Mouse (Mus musculus) macrophage (primary cell): Measurements from ENCODE around the gene Gm15107. TPM values are rescaled to one million over a fixed set of nuclear protein-coding genes. Genes with fewer than 3 reads are reported as not detected.
"Not testable (repeated sequence)": the region's sequence is repeated elsewhere in the genome, so short reads cannot be mapped to it uniquely, and the experiment has no call there.

Source experiments
- H3K27ac ChIP-seq: fragments of 350-480 bp; formaldehyde crosslinking; 2 replicates; pipeline ENCODE4 v1.9.0; 2021
- H3K36me3 ChIP-seq: fragments of 350-480 bp; formaldehyde crosslinking; 2 replicates; pipeline ENCODE4 v1.9.0; 2021; ENCODE audit errors: inconsistent target
- H3K4me3 ChIP-seq: fragments of 350-480 bp; formaldehyde crosslinking; 2 replicates; pipeline ENCODE4 v1.9.0; 2021; ENCODE audit errors: inconsistent target
- H3K79me2 ChIP-seq: fragments of 350-480 bp; formaldehyde crosslinking; 2 replicates; pipeline ENCODE4 v1.9.0; 2021; ENCODE audit errors: inconsistent target
- WGBS: methylation state at CpG from one replicate; pipeline ENCODE4 v1.1.7; 2026; ENCODE audit warnings: inconsistent platforms; ENCODE audit not compliant: missing documents; 5-methylcytosine and 5-hydroxymethylcytosine counted together
- polyA plus RNA-seq: library from polyadenylated mRNA; stranded (reverse); fragments of 250-400 nt; gene quantifications from 3 replicates; pipeline ENCODE4 v1.2.4, GENCODE M21; 2018; ENCODE audit warnings: inconsistent platforms
- total RNA-seq, 78 experiments: library from RNA; depleted of rRNA; stranded (reverse); fragments of 250-400 nt; gene quantifications; 1 replicate in 9 of 78; 2 replicates in 24 of 78; 3 replicates in 43 of 78; 4 replicates in 2 of 78; pipeline ENCODE4 v1.2.4; 2018; ENCODE audit warnings: inconsistent platforms in 56 of 78

The Gm15107 gene
- not detected for total RNA-seq (2018; cell fraction: chromatin; rRNA removed)
- total RNA-seq (2018; cell fraction: cytosol; rRNA removed) = not detected
- not detected for total RNA-seq (2018; cell fraction: nucleus; rRNA removed)
- not detected in 3 replicates for polyA plus RNA-seq

DNA sequence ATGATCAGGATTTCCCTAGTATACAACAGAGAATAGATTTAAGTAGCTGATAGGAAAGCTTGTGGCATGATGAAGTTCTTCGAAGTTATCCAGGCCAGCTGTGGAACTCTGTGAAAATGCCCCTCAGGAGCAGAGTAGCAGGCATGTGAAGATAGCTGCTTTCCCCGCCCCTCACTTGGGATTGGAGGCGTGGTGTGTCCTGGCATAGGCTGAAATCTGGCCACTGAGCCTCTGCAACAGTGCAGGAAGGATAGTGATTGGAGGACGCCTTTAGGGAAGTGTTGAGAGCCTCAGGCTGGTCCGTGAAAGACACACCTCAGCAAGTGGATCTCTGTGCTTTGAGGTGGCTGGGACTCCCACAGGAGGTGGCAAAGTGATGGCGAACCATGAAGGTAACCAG, at the start of gene Gm15107:
Gene Gm15107 (plus strand): TSS at position 301 of the 400 bp plus-strand sequence.
- H3K36me3 ChIP-seq, H3K4me3 ChIP-seq, H3K79me2 ChIP-seq, H3K27ac ChIP-seq: not testable (repeated sequence)
- WGBS = no CpG with 5 or more reads among the region's 6 CpGs

Other genes starting within 250 kb of the Gm15107 start
- gene Gm15080, start 187.7 kb upstream of the Gm15107 start, polyA plus RNA-seq = not detected in 3 replicates